Mouse (Mus musculus) MEL-GATA-1-ER (cell line): ENCODE measurements around the gene Abcg2.

Experiments
- DNase-seq: peaks from one replicate; pipeline ENCODE4 v3.0.0-alpha.2; 2012; ENCODE audit warnings: low read depth; ENCODE audit errors: extremely low read depth

The Abcg2 gene

DNA sequence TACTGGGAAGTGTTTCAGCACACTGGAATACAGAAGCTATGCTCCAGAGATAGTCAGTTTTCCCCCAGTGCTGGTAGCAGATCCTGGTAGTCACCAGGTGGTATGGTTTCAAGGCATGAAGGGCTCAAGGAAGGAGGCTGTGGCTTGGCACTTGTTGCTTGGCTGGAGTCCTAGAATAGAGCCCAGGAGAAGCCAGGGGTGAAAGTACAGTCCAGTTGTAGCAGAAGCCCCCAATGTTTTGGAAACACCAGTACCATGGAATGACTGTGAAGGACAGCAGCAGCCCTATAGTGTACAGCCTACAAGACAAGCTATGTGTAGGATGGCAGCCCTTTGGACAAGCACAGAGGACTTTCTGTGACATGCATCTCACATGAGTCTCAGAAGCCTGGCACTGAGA, 54.2 kb downstream of the Abcg2 start:
- no peak for DNase-seq

DNA sequence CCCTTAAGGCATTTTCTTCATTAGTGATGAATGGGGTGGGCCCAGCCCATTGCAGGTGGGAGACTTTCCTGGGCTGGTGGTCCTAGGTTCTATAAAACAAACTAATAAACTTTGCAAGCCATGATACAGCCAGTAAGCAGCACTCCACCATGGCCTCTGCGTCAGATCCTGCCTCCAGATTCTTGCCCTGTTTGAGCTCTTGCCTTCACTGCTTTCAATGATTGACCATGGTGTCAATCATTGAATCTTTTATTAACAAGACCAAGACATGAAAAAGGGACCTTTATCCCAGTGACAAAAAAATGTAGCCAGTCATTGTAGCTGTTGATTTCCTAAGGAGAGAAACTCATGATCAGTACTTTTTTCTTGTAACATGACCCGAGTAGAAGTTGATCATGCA, 55.1 kb downstream of the Abcg2 start:
- DNase-seq = no peak

DNA sequence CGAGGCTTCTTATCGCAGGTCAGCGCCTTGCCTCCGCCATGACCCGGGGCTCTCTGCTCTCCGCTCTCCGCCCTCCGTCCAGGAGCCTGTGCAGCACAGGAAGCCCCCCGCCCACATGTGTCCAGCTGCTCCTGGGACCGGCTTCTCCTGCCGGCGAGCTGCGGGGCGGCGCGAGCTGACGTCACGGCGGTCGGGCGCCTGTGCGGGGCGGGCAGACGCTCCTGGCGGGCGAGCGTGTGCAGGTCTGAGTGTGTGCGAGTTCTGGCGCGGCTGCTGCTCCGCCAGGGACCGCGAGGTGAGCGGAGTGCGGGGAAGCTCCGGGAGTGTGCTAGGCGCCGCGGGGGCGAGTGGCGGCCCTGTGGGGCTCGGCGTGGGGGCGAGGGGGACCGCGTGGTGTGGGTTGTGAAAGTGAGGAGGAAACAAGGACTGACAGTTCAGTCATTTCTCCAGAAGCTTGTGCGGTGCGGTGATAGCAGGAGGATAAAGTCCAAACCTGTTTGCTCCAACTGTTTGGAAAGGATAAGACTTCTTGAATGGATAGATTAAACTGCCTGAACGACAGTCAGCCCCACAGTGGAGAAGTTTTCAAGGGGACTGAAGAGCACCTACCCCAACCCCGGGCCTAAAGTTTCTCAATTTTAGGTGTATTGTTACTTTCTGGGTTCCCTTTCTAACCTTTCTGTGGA, 56.2 kb downstream of the Abcg2 start:
- peak; percentile 46 for DNase-seq

DNA sequence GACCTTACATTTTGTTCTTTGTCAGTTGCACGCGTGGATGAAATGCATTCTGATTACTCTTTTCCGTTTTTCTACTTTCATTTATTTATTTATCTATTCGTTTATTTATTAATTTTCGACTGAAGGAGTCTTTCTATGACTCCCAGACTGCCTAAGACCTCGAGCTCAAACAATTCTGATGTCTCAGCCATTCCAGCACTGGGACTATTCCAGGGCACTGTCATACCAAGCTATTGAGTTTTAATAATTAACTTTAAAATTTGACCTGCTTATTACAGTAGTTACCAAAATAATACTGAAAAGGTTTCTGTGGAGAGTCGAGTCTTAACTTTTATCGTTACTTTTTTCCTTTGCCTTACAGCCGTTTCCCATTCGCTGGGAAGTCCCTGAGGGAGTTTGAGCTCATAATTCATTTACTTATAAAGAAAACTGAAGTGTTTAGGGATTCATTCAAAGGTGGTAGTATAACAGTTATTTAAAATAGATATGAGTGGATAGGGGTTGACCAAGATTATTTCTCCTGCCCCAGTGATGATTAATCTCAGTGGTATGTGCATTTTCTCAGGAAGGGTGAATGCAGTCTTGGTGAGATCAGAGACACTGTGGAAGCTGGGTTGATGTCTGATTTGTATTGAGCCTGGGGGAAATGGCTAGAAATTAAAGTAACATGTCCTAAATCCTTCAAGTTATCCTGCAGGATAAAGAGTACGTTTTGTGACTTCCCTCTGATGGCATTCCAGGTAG, 56.9 kb downstream of the Abcg2 start:
- no peak for DNase-seq

DNA sequence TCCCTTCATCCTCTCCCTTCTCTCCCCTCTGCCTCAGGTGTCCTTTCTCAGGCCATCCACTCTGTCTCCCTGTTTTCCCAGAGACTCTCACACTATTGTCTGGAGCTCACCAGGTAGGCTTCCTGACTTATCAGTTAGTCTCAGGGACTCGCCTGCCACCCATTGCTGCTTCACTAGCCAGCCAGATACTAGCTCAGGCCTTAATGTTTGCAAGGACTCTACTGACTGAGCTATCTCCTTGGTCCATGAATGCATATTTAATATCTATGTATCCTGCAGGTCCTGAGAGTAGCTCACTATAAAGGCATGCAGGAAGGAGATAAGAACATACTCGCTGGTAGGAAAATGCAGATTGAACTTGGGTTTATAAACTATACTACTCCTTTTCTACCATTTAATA, 57.9 kb downstream of the Abcg2 start:
- DNase-seq = peak; percentile 92

DNA sequence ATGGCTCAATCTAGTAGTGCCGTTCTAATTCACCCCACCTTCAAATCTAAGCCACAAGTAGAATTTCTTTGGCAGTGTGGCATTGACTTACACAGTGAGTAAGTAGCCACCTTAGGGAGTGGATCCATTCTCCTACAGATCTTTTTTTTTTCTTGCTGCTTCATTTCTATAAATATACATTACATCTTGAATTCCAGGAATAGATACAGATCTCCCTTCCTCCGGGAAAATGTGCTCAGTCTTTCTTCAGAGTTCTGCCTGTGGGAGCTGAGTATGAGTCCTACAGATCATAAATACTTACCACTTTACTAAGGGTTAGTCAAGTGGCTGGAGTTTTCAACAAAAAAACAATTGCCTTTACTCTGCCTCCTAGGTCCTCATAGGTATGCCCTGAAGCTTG, 60.3 kb downstream of the Abcg2 start:
- DNase-seq = no peak

DNA sequence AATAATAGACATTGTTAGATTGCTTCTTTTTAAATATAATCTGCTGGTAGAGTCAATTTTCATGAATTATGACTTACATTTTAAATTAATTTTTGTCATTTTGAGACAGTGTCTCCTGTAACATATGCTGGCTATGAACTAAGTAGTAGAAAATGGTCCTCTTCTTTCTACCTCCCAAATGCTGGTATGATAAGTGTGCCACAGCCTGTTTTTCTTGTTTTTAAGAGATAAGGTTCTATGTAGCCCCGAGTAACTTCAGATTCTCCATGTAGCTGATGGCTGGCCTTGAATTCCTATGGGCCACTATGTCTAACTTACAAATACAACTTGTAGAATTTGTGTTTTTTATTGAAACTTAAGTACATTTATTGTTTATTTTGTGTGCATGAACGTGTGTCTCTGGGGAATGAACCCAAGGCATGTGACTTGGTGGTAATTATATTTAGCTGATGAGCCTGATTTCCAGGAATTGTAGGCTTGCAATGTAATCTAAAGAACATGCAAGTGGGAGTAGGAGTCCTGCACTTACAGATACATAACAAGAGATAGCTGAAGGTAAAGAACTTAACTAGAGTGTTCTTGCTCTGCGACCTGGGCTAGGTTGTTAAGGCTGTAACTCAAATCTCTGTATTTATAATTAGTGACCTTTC, 63.9 kb downstream of the Abcg2 start:
- DNase-seq = no peak

DNA sequence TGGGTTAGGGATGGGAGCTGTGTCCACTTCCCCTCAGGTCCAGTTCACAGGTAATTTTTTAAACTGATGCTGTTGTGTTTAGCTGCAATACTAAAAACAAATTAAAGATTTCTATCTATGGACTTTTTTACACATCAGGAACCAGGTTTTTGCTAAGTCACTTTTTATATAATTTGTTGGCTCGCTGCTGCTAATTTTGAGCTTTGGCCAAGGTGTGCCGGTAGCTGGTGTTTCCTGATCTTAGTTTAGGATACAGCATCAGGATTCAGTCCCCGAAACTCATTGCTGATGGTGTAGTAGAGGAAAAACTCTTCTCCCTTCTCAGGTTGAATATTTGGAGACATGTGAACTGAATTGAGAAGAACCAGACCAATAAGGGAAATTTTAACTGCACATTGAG, 65.8 kb downstream of the Abcg2 start:
- no peak for DNase-seq

DNA sequence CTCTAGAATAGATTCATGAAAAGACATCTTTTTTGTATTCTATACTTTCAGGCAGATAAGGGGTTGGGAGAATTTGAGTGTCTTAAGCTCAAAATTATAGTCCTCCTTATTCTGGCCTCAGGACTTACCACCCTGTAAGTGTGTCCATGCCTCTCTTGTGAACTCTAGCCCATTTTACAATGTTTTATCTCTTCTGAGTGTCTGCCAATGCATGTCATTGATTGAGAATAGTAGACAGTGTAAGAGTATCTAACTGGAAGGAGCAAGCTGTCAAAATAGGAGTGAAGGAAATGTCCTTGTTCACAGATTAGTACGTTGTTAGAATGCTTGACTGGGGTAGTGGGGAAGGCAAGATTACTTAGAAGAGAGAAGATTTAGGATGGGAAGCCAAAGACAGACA, 66.7 kb downstream of the Abcg2 start:
- no peak for DNase-seq

DNA sequence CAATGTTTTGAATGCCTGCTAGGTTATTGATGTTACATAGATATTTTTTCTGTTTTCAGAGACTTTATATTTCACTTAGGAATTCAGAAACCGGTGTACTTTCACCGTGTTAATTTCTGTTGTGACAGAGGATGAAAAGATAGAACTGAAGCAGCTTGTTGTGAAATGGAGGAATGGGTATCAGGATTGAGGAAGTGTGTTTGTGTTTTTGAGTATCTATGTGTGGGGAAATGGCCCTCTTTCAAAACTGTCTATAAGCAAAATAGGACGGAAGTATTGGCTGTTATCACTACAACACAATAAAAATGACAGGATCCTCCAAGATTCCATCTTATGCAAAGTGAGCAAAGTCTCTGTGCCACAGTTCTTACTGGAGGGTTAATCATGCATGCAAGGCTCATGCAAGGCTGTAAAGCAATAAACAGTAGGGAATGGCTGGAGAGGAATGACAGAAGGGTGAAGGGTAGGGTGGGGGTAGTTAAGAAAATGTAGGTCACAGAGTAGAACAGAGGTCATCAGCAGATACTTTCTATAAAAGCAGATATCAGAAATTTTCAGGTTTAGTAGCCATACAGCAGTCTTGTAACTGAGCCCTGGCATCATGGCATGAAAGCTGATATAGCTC, 76.7 kb downstream of the Abcg2 start:
- no peak for DNase-seq

DNA sequence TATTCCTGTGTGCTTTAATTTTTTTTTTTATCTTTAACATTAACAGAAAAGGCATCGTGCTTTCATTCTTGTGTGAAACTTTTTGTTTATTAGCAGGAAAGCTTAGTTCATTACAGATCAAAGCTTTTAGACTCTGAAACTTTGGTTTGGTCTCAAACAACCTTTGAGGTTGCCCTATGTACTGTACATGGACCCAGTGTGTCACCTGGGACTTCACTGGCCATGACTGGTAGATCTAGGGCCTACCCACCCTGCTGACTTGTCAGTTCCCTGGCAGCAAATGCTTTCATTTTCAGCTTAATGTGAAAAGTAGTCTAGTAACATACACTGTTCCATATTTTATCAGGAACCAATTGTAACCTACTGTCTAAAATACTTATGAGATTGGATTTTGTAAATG, 93.5 kb downstream of the Abcg2 start:
- no peak for DNase-seq

DNA sequence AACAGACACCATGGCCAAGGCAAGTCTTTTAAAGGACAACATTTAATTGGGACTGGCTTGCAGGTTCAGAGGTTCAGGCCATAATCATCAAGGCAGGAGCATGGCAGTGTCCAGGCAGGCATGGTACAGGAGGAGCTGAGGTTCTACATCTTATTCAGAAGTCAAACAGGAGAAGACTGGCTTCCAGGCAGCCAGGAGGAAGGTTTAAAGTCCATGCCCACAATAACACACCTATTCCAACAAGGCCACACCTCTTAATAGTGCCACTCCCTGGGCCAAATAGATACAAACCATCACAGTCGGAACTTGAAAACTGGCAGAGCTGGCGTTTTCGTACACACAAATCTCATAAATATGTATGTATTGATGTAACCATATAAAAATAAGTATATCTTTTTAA, 94.2 kb downstream of the Abcg2 start:
- no peak for DNase-seq

DNA sequence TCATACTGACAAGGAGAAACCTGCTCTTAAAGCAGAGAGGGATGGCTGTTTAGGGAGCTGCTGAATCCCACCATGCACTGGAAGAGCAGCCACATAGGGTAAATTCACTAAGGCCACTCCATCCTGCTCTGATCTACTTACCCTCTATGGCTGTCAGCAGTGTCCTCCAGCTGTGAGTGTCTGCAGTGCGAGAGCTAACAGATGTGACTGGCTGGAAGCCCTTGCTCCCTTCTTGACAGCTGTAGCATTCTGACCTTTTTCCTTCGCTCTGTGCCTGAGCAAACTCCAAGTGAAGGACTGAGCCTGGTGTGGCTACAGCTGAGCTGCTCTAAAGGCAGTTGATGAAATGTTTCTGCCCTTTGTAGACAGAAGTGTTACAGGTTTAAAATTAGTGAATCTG, 107.3 kb downstream of the Abcg2 start:
- no peak for DNase-seq

DNA sequence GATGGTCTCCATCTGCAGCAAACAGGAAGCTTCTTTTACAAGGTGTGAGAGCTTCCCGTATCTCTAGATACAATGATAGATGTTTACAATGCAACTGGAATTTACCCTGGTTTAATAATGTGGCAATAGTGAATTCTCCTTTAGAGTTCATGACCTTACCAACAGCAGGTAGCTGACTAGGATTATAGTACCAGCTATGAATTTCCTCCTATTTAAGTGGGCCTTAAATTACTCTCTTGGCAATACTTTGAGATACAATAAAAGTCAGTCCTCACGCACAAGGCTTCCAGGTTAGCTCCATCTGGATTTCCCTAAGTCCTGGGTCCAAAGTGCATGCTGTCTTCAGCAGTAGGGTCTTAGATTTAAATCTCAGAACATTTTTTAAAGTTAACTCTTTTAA, 109.9 kb downstream of the Abcg2 start:
- no peak for DNase-seq

DNA sequence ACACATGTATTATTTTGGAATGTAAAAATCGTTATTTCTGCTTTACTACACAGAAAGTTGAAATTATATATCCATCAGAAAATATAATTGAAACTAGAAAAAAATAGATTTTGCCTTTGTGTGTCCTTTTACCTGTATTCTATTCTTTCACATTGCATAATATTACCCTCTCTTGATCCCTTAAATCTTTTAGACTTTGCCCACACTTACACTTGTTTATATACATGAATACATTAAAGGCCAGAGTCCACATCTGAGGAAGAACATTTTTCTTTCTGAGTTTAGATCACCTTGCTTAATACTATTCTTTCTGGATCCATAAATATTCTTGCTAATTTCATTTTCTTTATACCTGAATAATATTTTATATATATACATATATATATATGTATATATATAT, 110.4 kb downstream of the Abcg2 start:
- DNase-seq = no peak

DNA sequence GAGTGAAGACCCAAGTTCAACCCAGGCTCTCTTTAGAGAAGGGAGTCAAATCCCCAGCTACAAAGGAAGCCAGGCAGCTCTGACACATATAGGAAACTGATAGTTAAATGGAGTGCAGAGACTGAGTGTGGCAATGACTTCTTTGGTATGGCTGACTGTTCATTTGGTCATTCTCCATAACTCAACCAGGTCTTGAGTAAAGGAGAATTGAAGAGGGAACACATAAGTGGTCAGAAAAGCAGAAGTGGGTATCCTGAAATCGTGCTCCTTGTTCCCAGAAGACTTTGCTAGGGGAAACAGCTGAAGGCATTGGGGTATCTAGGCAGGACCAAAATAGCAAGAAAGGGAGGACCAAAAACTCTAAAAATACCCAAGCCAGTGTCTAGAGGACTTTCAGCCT, 126.0 kb downstream of the Abcg2 start:
- DNase-seq = no peak

DNA sequence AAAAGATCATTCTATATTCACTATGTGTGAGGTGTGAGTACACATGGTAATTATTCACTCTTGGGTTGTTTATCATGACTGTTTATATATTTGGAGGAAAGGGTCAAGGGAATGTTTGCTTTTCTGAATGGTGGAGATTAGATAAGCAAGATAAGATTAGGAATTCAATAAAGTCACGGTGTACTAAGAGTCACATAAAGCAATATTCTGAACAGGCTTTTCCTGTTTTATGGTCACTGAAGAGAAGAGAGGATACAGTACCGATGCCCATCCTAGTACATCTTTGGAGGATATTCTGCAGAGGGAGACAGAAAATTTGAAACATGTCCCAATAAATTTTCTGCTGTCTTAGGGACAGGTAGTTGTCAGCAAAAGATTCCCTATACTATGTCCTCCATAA, 127.6 kb downstream of the Abcg2 start:
- DNase-seq = no peak

DNA sequence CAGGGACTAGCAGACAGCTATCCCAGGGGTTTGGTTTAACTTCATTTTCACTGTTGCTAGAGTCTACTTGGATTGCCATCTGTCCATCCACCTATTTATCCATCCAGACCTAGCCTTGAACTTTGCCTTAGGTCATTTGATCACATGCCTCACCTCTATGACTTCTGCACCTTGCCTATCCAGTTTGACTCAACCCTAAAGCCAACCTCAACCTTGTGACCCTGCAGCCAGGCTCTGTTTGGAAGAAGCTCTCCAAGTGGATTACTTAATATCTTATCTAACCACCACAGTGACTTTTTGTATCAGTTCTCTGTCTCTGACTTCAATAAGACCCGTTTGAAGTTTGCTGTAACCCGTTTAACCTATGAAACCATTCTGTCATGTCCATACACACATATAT, 149.5 kb downstream of the Abcg2 start:
- DNase-seq = no peak

DNA sequence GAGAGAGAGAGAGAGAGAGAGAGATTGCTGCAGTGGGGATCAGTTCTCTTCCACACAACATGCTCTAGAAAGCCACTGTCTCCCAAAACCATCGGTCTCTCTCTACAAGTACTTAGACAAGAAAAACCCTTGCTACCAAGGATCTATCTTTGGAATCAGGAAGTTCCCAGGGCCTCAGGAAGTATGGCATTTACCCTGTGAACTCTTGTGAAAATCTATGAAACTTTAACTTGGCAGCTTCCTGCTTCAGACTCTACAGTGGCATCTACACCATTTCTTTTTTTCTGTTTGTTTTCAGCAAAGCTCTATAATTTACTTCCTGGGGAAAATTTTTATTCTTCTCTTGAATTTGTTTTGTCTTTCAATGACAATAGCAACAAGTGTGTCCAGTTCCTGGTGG, 150.8 kb downstream of the Abcg2 start:
- no peak for DNase-seq
